ENCODE assay signal across 8 mouse cellular contexts in genomic region chr2:127142031-127142430, GRCm38 (mm10). TPM values are rescaled to one million over a fixed set of nuclear protein-coding genes. Genes with fewer than 3 reads are reported as not detected.
DNase-seq lines count a peak whose midpoint lies in the region; ATAC-seq and TF ChIP-seq lines count a peak whose summit lies in the region.

No protein-coding gene starts in this region.

- H3K9ac ChIP-seq in kidney, postnatal 0 days (ENCODE audit: low read depth, low read length) = peak overlapping the region; percentile 63
- H3K9ac ChIP-seq in forebrain, postnatal 0 days = no peak overlapping the region
- no peak overlapping the region for H3K9ac ChIP-seq in intestine, embryonic 15.5 days
- no peak overlapping the region for H3K9ac ChIP-seq in midbrain, postnatal 0 days (replicated peaks; ENCODE audit: low read length, poor library complexity, severe bottlenecking)

- H3K27ac ChIP-seq in kidney, postnatal 0 days = no peak overlapping the region
- no peak overlapping the region for H3K27ac ChIP-seq in forebrain, postnatal 0 days (ENCODE audit: low read depth, low read length)
- H3K27ac ChIP-seq in intestine, embryonic 15.5 days = no peak overlapping the region
- H3K27ac ChIP-seq in midbrain, postnatal 0 days (ENCODE audit: low read depth, low read length) = no peak overlapping the region

- 67% methylated on average over 10 of the region's 10 CpGs for whole genome bisulfite sequencing in kidney, postnatal 0 days
- WGBS in forebrain, postnatal 0 days = 89% methylated on average over 10 of the region's 10 CpGs
- 87% methylated on average over 10 of the region's 10 CpGs for WGBS in intestine, embryonic 15.5 days
- 90% methylated on average over 10 of the region's 10 CpGs for WGBS in midbrain, postnatal 0 days

- ATAC-seq in kidney, postnatal 0 days (replicated peaks; ENCODE audit: low FRiP score, low read depth) = no peak
- no peak for ATAC-seq in forebrain, postnatal 0 days
- ATAC-seq in intestine, embryonic 15.5 days = no peak
- ATAC-seq in midbrain, postnatal 0 days (ENCODE audit: low FRiP score) = no peak

- H3K4me3 ChIP-seq in kidney, postnatal 0 days (replicated peaks; ENCODE audit: low read depth, low read length) = peak overlapping the region; percentile 54; the same call in 1 of the 2 replicates
- H3K4me3 ChIP-seq in forebrain, postnatal 0 days (ENCODE audit: low read depth, low read length) = no peak overlapping the region
- peak overlapping the region; percentile 56; the same call in 1 of the 2 replicates for H3K4me3 ChIP-seq in intestine, embryonic 15.5 days (replicated peaks)
- H3K4me3 ChIP-seq in midbrain, postnatal 0 days (ENCODE audit: low read depth, low read length) = no peak overlapping the region

- H3K9me3 ChIP-seq in kidney, postnatal 0 days (replicated peaks; ENCODE audit: low read length) = no peaks in the 10 kb centered on the region
- no peaks in the 10 kb centered on the region for H3K9me3 ChIP-seq in forebrain, postnatal 0 days (ENCODE audit: low read length)
- H3K9me3 ChIP-seq in intestine, embryonic 15.5 days = no peaks in the 10 kb centered on the region
- no peaks in the 10 kb centered on the region for H3K9me3 ChIP-seq in midbrain, postnatal 0 days (ENCODE audit: low read length)

- peaks cover 9% of the 10 kb centered on the region; the same call in 1 of the 2 replicates for H3K4me1 ChIP-seq in kidney, postnatal 0 days (replicated peaks; ENCODE audit: insufficient read depth, low read length)
- H3K4me1 ChIP-seq in forebrain, postnatal 0 days (ENCODE audit: insufficient read depth) = peaks cover 5% of the 10 kb centered on the region
- H3K4me1 ChIP-seq in intestine, embryonic 15.5 days (replicated peaks) = peaks cover 20% of the 10 kb centered on the region
- H3K4me1 ChIP-seq in midbrain, postnatal 0 days (ENCODE audit: insufficient read depth, low read length) = no peaks in the 10 kb centered on the region

- no peak for TF ChIP-seq CTCF in kidney, postnatal 0 days (IDR thresholded peaks at IDR 0.05; ENCODE audit: low read depth)
- no peak for TF ChIP-seq CTCF in forebrain, postnatal 0 days (IDR thresholded peaks at IDR 0.05; ENCODE audit: low read depth)
- no peak for TF ChIP-seq CTCF in midbrain, postnatal 0 days (IDR thresholded peaks at IDR 0.05)

- H3K27me3 ChIP-seq in kidney, postnatal 0 days (ENCODE audit: insufficient read depth, low read length) = no peaks in the 10 kb centered on the region
- no peaks in the 10 kb centered on the region for H3K27me3 ChIP-seq in forebrain, postnatal 0 days (ENCODE audit: insufficient read depth, low read length)
- no peaks in the 10 kb centered on the region for H3K27me3 ChIP-seq in intestine, embryonic 15.5 days (replicated peaks)
- H3K27me3 ChIP-seq in midbrain, postnatal 0 days (ENCODE audit: insufficient read depth, low read length) = no peaks in the 10 kb centered on the region

- DNase-seq in kidney, postnatal 0 days (ENCODE audit: low spot score) = no peak
- no peak for DNase-seq in kidney, postnatal 25 days
- DNase-seq in forebrain, postnatal 0 days = no peak
- DNase-seq in midbrain, postnatal 0 days (ENCODE audit: low spot score) = no peak
- DNase-seq in cerebellum, postnatal 36 days = no peak
- no peak for DNase-seq in layer of hippocampus, postnatal 36 days
- no peak for DNase-seq in ovary, postnatal 36 days (ENCODE audit: low spot score)

- H3K4me2 ChIP-seq in kidney, postnatal 0 days (ENCODE audit: low read length) = peak overlapping the region; percentile 79
- peak overlapping the region; percentile 89; the same call in 1 of the 2 replicates for H3K4me2 ChIP-seq in forebrain, postnatal 0 days (ENCODE audit: low read depth)
- peak overlapping the region; percentile 66 for H3K4me2 ChIP-seq in intestine, embryonic 15.5 days (replicated peaks)
- H3K4me2 ChIP-seq in midbrain, postnatal 0 days (ENCODE audit: low read depth, low read length, poor library complexity, severe bottlenecking) = peak overlapping the region; percentile 98; the same call in 1 of the 2 replicates

- H3K36me3 ChIP-seq in kidney, postnatal 0 days (ENCODE audit: insufficient read depth, low read length) = 0 out of 2 replicates have a peak, but pooled peaks cover 5% of the 10 kb centered on the region
- 0 out of 2 replicates have a peak, but pooled peaks cover 5% of the 10 kb centered on the region for H3K36me3 ChIP-seq in forebrain, postnatal 0 days (ENCODE audit: insufficient read depth)
- peaks cover 15% of the 10 kb centered on the region; the same call in 1 of the 2 replicates for H3K36me3 ChIP-seq in intestine, embryonic 15.5 days
- no peaks in the 10 kb centered on the region for H3K36me3 ChIP-seq in midbrain, postnatal 0 days (ENCODE audit: insufficient read depth, low read length)

RNA-seq across cellular contexts. Expression of gene Itpripl1, which starts 1.2 kb away (rescaled TPM):
- 26.3 and 29.0 TPM in 2 replicates for polyA plus RNA-seq in kidney, postnatal 0 days (2015; fragmentation: Nextera tagmentation; extraction: Ambion mirVana)
- total RNA-seq in forebrain, postnatal 0 days (2014; rRNA removed) = 11.0 and 16.9 TPM in 2 replicates
- polyA plus RNA-seq in forebrain, postnatal 0 days (2015; fragmentation: Nextera tagmentation; extraction: Ambion mirVana) = 15.5 and 16.0 TPM in 2 replicates
- 25.2 and 27.1 TPM in 2 replicates for polyA plus RNA-seq in intestine, embryonic 15.5 days (2015; fragmentation: Nextera tagmentation; extraction: Ambion mirVana)
- 9.6 and 11.2 TPM in 2 replicates for total RNA-seq in midbrain, postnatal 0 days (2014; rRNA removed)
- 7.0 and 7.6 TPM in 2 replicates for polyA plus RNA-seq in midbrain, postnatal 0 days (2015; fragmentation: Nextera tagmentation; extraction: Ambion mirVana)
- total RNA-seq in layer of hippocampus, postnatal 36 days (2021) = 1 to 10 TPM; 2.4 to 3.8 TPM

RNA-seq across cellular contexts. Expression of gene Ncaph, which starts 8.3 kb away (rescaled TPM):
- 36.7 and 41.9 TPM in 2 replicates for polyA plus RNA-seq in kidney, postnatal 0 days (2015; fragmentation: Nextera tagmentation; extraction: Ambion mirVana)
- total RNA-seq in forebrain, postnatal 0 days (2014; rRNA removed) = 8.0 and 10.9 TPM in 2 replicates
- polyA plus RNA-seq in forebrain, postnatal 0 days (2015; fragmentation: Nextera tagmentation; extraction: Ambion mirVana) = 10.8 and 11.0 TPM in 2 replicates
- 66.8 and 73.6 TPM in 2 replicates for polyA plus RNA-seq in intestine, embryonic 15.5 days (2015; fragmentation: Nextera tagmentation; extraction: Ambion mirVana)
- 4.0 and 6.6 TPM in 2 replicates for total RNA-seq in midbrain, postnatal 0 days (2014; rRNA removed)
- 6.3 and 6.7 TPM in 2 replicates for polyA plus RNA-seq in midbrain, postnatal 0 days (2015; fragmentation: Nextera tagmentation; extraction: Ambion mirVana)
- 1 to 10 TPM; 1.3 to 1.7 TPM for total RNA-seq in layer of hippocampus, postnatal 36 days (2021)

Comparison
In these comparisons a context has a peak if more than half of its experiments do, and no peak if none do; other contexts are left out.
1. H3K4me3 ChIP-seq: peak in kidney, postnatal 0 days (single experiment) and intestine, embryonic 15.5 days (single experiment); none in forebrain, postnatal 0 days (single experiment) and midbrain, postnatal 0 days (single experiment).
2. Peak in every context shown above with its lines, with median percentiles within 50 percentile points of each other: H3K4me2 ChIP-seq.